Mouse (Mus musculus) myocyte (in vitro differentiated cells): ENCODE measurements around the gene Gdf1. TPM values are rescaled to one million over a fixed set of nuclear protein-coding genes. Genes with fewer than 3 reads are reported as not detected.

Experiments used
- H3K27me3 ChIP-seq: one replicate; pipeline ENCODE4 v1.6.1; 2011; ENCODE audit not compliant: control insufficient read depth, insufficient read depth, insufficient read length
- H3K36me3 ChIP-seq: one replicate; pipeline ENCODE4 v1.6.1; 2011; ENCODE audit not compliant: control insufficient read depth, insufficient read depth
- H3K4me2 ChIP-seq: one replicate; pipeline ENCODE4 v1.6.1; 2011; ENCODE audit warnings: low read depth, control low read depth
- H3K4me3 ChIP-seq: one replicate; pipeline ENCODE4 v1.5.1; 2011; ENCODE audit warnings: mild to moderate bottlenecking, control low read depth, moderate library complexity
- H3K79me2 ChIP-seq: one replicate; pipeline ENCODE4 v1.6.1; 2011; ENCODE audit not compliant: control insufficient read depth, insufficient read depth
- H3ac ChIP-seq: one replicate; pipeline ENCODE4 v1.6.1; 2011; ENCODE audit not compliant: control insufficient read depth, insufficient read length
- CEBPB ChIP-seq: IDR thresholded peaks from 2 replicates; pipeline ENCODE4 v1.6.1; 2011; ENCODE audit warnings: mild to moderate bottlenecking, moderate library complexity; ENCODE audit not compliant: poor library complexity, insufficient read depth, severe bottlenecking
- E2F4 ChIP-seq: IDR thresholded peaks from one replicate; pipeline ENCODE4 v1.6.1; 2011; ENCODE audit warnings: mild to moderate bottlenecking, control low read depth, moderate library complexity; ENCODE audit not compliant: insufficient read depth
- MAX ChIP-seq: IDR thresholded peaks from one replicate; pipeline ENCODE4 v1.6.1; 2011; ENCODE audit warnings: low read depth, mild to moderate bottlenecking, control low read depth
- MYOD1 ChIP-seq, 3 experiments: IDR thresholded peaks; one replicate each; pipeline ENCODE4 v1.6.1; 2011; ENCODE audit warnings: control low read depth in 2 of 3, low read depth in 2 of 3, mild to moderate bottlenecking in 2 of 3, moderate library complexity in 1 of 3; ENCODE audit not compliant: insufficient read length in 2 of 3, control insufficient read depth in 1 of 3
- MYOG ChIP-seq, 3 experiments: IDR thresholded peaks; one replicate each; pipeline ENCODE4 v1.6.1; 2011; ENCODE audit warnings: control low read depth in 2 of 3, low read depth in 2 of 3, mild to moderate bottlenecking in 2 of 3; ENCODE audit not compliant: insufficient read length in 2 of 3, control insufficient read depth in 1 of 3, insufficient read depth in 1 of 3
- POLR2A ChIP-seq: IDR thresholded peaks from one replicate; pipeline ENCODE4 v1.6.1; 2011; ENCODE audit warnings: low read depth, mild to moderate bottlenecking, control low read depth, moderate library complexity; ENCODE audit not compliant: insufficient read length
- POLR2AphosphoS2 ChIP-seq: IDR thresholded peaks from one replicate; pipeline ENCODE4 v1.6.1; 2011; ENCODE audit warnings: low read depth, control low read depth; ENCODE audit not compliant: insufficient read length
- REST ChIP-seq: IDR thresholded peaks from one replicate; pipeline ENCODE4 v1.6.1; 2011; ENCODE audit warnings: mild to moderate bottlenecking, control low read depth, moderate library complexity; ENCODE audit not compliant: insufficient read depth, insufficient read length
- SRF ChIP-seq: IDR thresholded peaks from one replicate; pipeline ENCODE4 v1.6.1; 2011; ENCODE audit warnings: low read depth; ENCODE audit not compliant: control insufficient read depth, insufficient read length
- TCF12 ChIP-seq: IDR thresholded peaks from one replicate; pipeline ENCODE4 v1.6.1; 2011; ENCODE audit warnings: mild to moderate bottlenecking, control low read depth; ENCODE audit not compliant: poor library complexity, insufficient read depth, severe bottlenecking
- TCF3 ChIP-seq: IDR thresholded peaks from one replicate; pipeline ENCODE4 v1.6.1; 2011; ENCODE audit warnings: low read depth, control low read depth; ENCODE audit not compliant: insufficient read length
- USF1 ChIP-seq: IDR thresholded peaks from one replicate; pipeline ENCODE4 v1.6.1; 2011; ENCODE audit warnings: low read depth, mild to moderate bottlenecking, control low read depth, moderate library complexity
- polyA plus RNA-seq: library from polyadenylated mRNA; unstranded; fragments of >200 nt; fragmentation: generic; extraction: Trizol; gene quantifications from one replicate; pipeline ENCODE4 v1.2.1, GENCODE M21; 2012; ENCODE audit warnings: missing spikeins

Gene Gdf1
- polyA plus RNA-seq, 1 experiment: 2.6 TPM

DNA sequence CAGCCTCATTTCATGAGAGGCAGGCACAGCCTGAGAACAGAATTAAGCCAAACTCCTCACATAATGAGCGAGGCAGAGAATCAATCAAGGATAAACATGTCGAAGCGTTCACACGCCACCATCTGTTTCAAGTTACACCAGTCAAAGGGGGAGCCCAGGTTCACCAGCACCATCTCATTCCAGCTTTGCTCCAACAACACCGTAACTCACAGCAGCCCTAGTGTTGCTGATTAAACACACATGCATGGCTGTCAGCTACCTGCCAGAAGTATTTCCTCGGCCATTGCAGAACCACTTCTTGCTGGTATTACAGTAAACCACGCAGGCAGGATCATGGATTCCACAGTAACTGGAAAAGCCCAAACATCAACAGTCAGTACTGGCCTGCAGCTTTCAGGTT, 13.5 kb downstream of the Gdf1 start:
- TF ChIP-seq MYOD1 (IDR thresholded peaks at IDR 0.05; ENCODE audit: control insufficient read depth in 1 of 3, insufficient read length in 2 of 3, low read depth in 2 of 3): no peak
- TF ChIP-seq POLR2A: no peak
- TF ChIP-seq USF1: no peak
- no peak for TF ChIP-seq REST
- no peak for TF ChIP-seq SRF
- no peak for TF ChIP-seq CEBPB
- TF ChIP-seq TCF3: no peak
- no peak for TF ChIP-seq MAX
- TF ChIP-seq MYOG (IDR thresholded peaks at IDR 0.05; ENCODE audit: control insufficient read depth in 1 of 3, insufficient read depth in 1 of 3, insufficient read length in 2 of 3, low read depth in 2 of 3): no peak
- Histone ChIP-seq H3K79me2 (peaks cover 63% of the 10 kb centered on the region), H3ac (no peak overlapping the region), H3K27me3 (no peaks in the 10 kb centered on the region), H3K36me3 (peaks cover 11% of the 10 kb centered on the region), H3K4me2 (no peak overlapping the region), H3K4me3 (no peak overlapping the region)

- TF ChIP-seq TCF12: no peak
- no peak for TF ChIP-seq MYOD1 (IDR thresholded peaks at IDR 0.05; ENCODE audit: control insufficient read depth in 1 of 3, insufficient read length in 2 of 3, low read depth in 2 of 3)
- TF ChIP-seq MYOG (IDR thresholded peaks at IDR 0.05; ENCODE audit: control insufficient read depth in 1 of 3, insufficient read depth in 1 of 3, insufficient read length in 2 of 3, low read depth in 2 of 3): no peak
- TF ChIP-seq POLR2AphosphoS2: no peak
- TF ChIP-seq POLR2A: no peak
- TF ChIP-seq SRF: no peak
- TF ChIP-seq REST: no peak
- no peak for TF ChIP-seq MAX
- TF ChIP-seq USF1: no peak
- Histone ChIP-seq H3K4me2 (no peak overlapping the region), H3K79me2 (peaks cover 70% of the 10 kb centered on the region), H3ac (no peak overlapping the region), H3K36me3 (peaks cover 9% of the 10 kb centered on the region), H3K4me3 (no peak overlapping the region), H3K27me3 (no peaks in the 10 kb centered on the region)
Observed at GRCm38 (mm10) chr8:70343696-70344095, 14.1 kb downstream of the Gdf1 start.

DNA sequence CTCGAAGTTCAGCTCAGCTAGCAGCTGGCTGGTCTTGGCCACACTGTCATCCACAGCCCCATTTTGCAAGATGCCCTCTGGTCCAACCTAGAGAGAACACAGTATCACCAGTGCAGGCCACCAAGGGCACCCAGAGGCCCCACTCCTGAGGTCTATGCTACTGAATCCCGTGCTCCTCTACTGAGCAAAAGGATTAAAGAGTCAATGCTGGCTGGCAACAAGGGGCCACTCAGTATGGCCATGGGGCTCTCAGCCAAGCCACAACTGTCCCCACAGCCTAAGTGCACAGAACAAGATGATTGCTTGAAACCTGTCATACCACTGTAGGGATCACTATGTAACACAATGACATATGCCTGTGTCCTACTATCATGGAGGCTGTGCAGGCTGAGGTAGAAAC, 14.7 kb downstream of the Gdf1 start:
- Histone ChIP-seq H3K79me2 (peaks cover 75% of the 10 kb centered on the region), H3K36me3 (peaks cover 5% of the 10 kb centered on the region), H3K27me3 (no peaks in the 10 kb centered on the region), H3K4me3 (no peak overlapping the region), H3ac (no peak overlapping the region), H3K4me2 (no peak overlapping the region)
- TF ChIP-seq CEBPB (no peak), MYOG (IDR thresholded peaks at IDR 0.05; ENCODE audit: control insufficient read depth in 1 of 3, insufficient read depth in 1 of 3, insufficient read length in 2 of 3, low read depth in 2 of 3) (no peak), REST (no peak), TCF3 (no peak), MAX (no peak), POLR2AphosphoS2 (no peak), USF1 (no peak), E2F4 (no peak), MYOD1 (IDR thresholded peaks at IDR 0.05; ENCODE audit: control insufficient read depth in 1 of 3, insufficient read length in 2 of 3, low read depth in 2 of 3) (no peak), TCF12 (no peak), POLR2A (no peak), SRF (no peak)

- no peak overlapping the region for H3K4me2 ChIP-seq
Observed at GRCm38 (mm10) chr8:70347443-70347842, 17.8 kb downstream of the Gdf1 start.

More at GRCm38 (mm10) chr8:70347443-70347842, 17.8 kb downstream of the Gdf1 start:
- Histone ChIP-seq H3K27me3 (no peaks in the 10 kb centered on the region), H3ac (no peak overlapping the region), H3K79me2 (peaks cover 100% of the 10 kb centered on the region), H3K4me3 (no peak overlapping the region), H3K36me3 (no peaks in the 10 kb centered on the region)
- TF ChIP-seq USF1 (no peak), MAX (no peak), REST (no peak), E2F4 (no peak), CEBPB (no peak), POLR2AphosphoS2 (no peak), POLR2A (no peak), TCF3 (no peak), MYOD1 (IDR thresholded peaks at IDR 0.05; ENCODE audit: control insufficient read depth in 1 of 3, insufficient read length in 2 of 3, low read depth in 2 of 3) (no peak), TCF12 (no peak), MYOG (IDR thresholded peaks at IDR 0.05; ENCODE audit: control insufficient read depth in 1 of 3, insufficient read depth in 1 of 3, insufficient read length in 2 of 3, low read depth in 2 of 3) (no peak), SRF (no peak)
